Mouse (Mus musculus): Measurements from ENCODE around the gene Olfr1264. TPM values are rescaled to one million over a fixed set of nuclear protein-coding genes. Genes with fewer than 3 reads are reported as not detected.

Gene Olfr1264
- not detected for total RNA-seq (2021)
- long read RNA-seq, experiment 1: 0 reads
- long read RNA-seq, experiment 2: 0 reads

GRCm38 (mm10) chr2:90025477-90025876, at the start of gene Olfr1264:
Gene Olfr1264 (minus strand): TSS chr2:90025577.
- no peak for DNase-seq

GRCm38 (mm10) chr2:90070065-90070464, 44.7 kb upstream of the Olfr1264 start:
- DNase-seq: no peak

GRCm38 (mm10) chr2:90063494-90063893, 38.1 kb upstream of the Olfr1264 start, which contains the start of gene Olfr140:
Gene Olfr140 (minus strand): TSS chr2:90063594.
- DNase-seq: no peak

- no peak for DNase-seq
These were observed 9.7 kb upstream of the Olfr1264 start, which contains the start of gene Olfr1265 for GRCm38 (mm10) chr2:90035037-90035436. Gene Olfr1265 (plus strand): TSS chr2:90035337.

GRCm38 (mm10) chr2:90011831-90012230, 13.5 kb downstream of the Olfr1264 start, which contains the start of gene Olfr1263:
Gene Olfr1263 (plus strand): TSS chr2:90012131.
- DNase-seq: no peak

GRCm38 (mm10) chr2:89999845-90000244, 25.5 kb downstream of the Olfr1264 start, which contains the start of gene Olfr1262:
Gene Olfr1262 (plus strand): TSS chr2:90000145.
- no peak for DNase-seq

- DNase-seq: no peak
These were observed 34.5 kb downstream of the Olfr1264 start, which contains the start of gene Olfr1261 for GRCm38 (mm10) chr2:89990921-89991320. Gene Olfr1261 (plus strand): TSS chr2:89991221.

GRCm38 (mm10) chr2:89977709-89978108, 47.7 kb downstream of the Olfr1264 start:
- no peak for DNase-seq

- no peak for DNase-seq
These were observed 51.2 kb downstream of the Olfr1264 start, which contains the start of gene Olfr1260 for GRCm38 (mm10) chr2:89974184-89974583. Gene Olfr1260 (plus strand): TSS chr2:89974340.

Other genes starting within 250 kb of the Olfr1264 start
- gene Olfr1254, start 232.0 kb downstream of the Olfr1264 start, total RNA-seq (2021): not detected
- not detected for gene Olfr1255, start 213.5 kb downstream of the Olfr1264 start, total RNA-seq (2021)
- gene Olfr1256, start 184.0 kb downstream of the Olfr1264 start, total RNA-seq (2021): not detected
- gene Olfr48, start 177.4 kb downstream of the Olfr1264 start, total RNA-seq (2021): not detected
- not detected for gene Olfr1257, start 147.1 kb downstream of the Olfr1264 start, total RNA-seq (2021)
- not detected for gene Olfr1258, start 98.3 kb downstream of the Olfr1264 start, total RNA-seq (2021)
- not detected for gene Olfr1259, start 76.9 kb downstream of the Olfr1264 start, total RNA-seq (2021)
- not detected for gene Olfr1260, start 51.2 kb downstream of the Olfr1264 start, total RNA-seq (2021)
- not detected for gene Olfr1261, start 34.4 kb downstream of the Olfr1264 start, total RNA-seq (2021)
- gene Olfr1262, start 25.4 kb downstream of the Olfr1264 start, total RNA-seq (2021): not detected
- gene Olfr1263, start 13.4 kb downstream of the Olfr1264 start, total RNA-seq (2021): not detected
- gene Olfr1265, start 9.8 kb upstream of the Olfr1264 start, total RNA-seq (2021): not detected
- not detected for gene Olfr140, start 38.0 kb upstream of the Olfr1264 start, total RNA-seq (2021)
- not detected for gene Olfr1269, start 95.8 kb upstream of the Olfr1264 start, total RNA-seq (2021)
- not detected for gene Olfr32, start 116.7 kb upstream of the Olfr1264 start, total RNA-seq (2021)
- gene Olfr1270, start 127.5 kb upstream of the Olfr1264 start, total RNA-seq (2021): not detected
- gene Olfr1506, start 198.9 kb upstream of the Olfr1264 start, total RNA-seq (2021): not detected
- not detected for gene Olfr142, start 232.0 kb upstream of the Olfr1264 start, total RNA-seq (2021)
- gene Olfr1271, start 245.5 kb upstream of the Olfr1264 start, total RNA-seq (2021): not detected